Mouse (Mus musculus): ENCODE results near the gene Ak2. TPM values are rescaled to one million over a fixed set of nuclear protein-coding genes. Genes with fewer than 3 reads are reported as not detected.

Gene Ak2
- polyA plus RNA-seq, 1 experiment from 2014 or later, result 139 TPM

DNA sequence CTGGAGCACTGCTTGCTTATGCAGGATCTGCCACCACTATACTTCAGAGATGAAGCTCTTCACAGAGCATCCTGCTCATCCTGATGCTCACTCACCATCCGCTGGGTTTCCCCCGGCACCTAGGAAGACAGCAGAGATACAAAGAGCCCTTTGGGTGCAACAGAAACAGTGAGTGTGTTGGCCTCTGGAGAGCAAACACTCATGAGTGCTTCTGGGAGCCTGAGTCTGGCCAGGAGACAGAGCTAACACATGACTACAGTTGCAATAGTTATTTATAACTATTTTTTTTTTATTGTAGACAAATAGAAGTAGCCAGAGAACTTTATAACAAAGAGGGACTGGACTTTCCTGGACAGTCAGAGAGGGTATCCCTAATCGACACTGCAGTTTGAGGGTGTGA lies 29.7 kb downstream of the Ak2 start:
- Histone ChIP-seq H3K4me3 (ENCODE audit: low read depth, low read length) (no peak overlapping the region), H3K36me3 (ENCODE audit: control insufficient read depth, insufficient read depth, low read length) (no peaks in the 10 kb centered on the region), H3K27ac (ENCODE audit: low read depth, low read length) (no peak overlapping the region), H3K27me3 (ENCODE audit: control insufficient read depth, insufficient read depth, low read length) (no peaks in the 10 kb centered on the region), H3K4me1 (ENCODE audit: control insufficient read depth, insufficient read depth, low read length) (peaks cover 14% of the 10 kb centered on the region), H3K9me3 (replicated peaks; ENCODE audit: control insufficient read depth, low read length) (no peaks in the 10 kb centered on the region), H3K9ac (ENCODE audit: low read depth, low read length) (no peak overlapping the region), H3K4me2 (no peak overlapping the region)
- WGBS (ENCODE audit: insufficient replicate concordance), result 90% methylated on average over 3 of the region's 3 CpGs
- no peak for ATAC-seq (replicated peaks; ENCODE audit: insufficient number of reproducible peaks, low FRiP score, low TSS enrichment)

DNA sequence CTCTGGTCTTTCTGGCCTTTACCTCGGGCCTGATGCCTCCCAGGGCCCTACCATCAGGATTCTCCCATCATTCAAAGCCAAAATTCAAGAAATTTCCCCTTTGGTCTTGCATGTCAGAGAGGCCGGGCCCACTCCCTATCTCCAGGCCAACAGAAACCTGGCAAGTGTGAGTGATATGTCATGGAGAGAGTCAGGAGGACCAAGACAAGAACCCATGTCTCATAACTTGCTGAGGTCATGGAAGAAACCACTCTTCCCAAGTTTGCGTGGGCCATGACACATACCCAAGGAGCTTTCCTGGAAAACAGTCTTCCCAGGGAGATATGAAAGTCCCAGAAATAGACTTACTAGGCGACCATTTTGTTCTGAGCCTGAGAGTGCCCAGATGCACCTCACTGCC lies 30.1 kb downstream of the Ak2 start:
- Histone ChIP-seq H3K9ac (ENCODE audit: low read depth, low read length) (no peak overlapping the region), H3K36me3 (ENCODE audit: control insufficient read depth, insufficient read depth, low read length) (no peaks in the 10 kb centered on the region), H3K4me1 (ENCODE audit: control insufficient read depth, insufficient read depth, low read length) (peaks cover 13% of the 10 kb centered on the region), H3K27ac (ENCODE audit: low read depth, low read length) (no peak overlapping the region), H3K27me3 (ENCODE audit: control insufficient read depth, insufficient read depth, low read length) (no peaks in the 10 kb centered on the region), H3K9me3 (replicated peaks; ENCODE audit: control insufficient read depth, low read length) (no peaks in the 10 kb centered on the region), H3K4me2 (no peak overlapping the region), H3K4me3 (ENCODE audit: low read depth, low read length) (no peak overlapping the region)
- no peak for ATAC-seq (replicated peaks; ENCODE audit: insufficient number of reproducible peaks, low FRiP score, low TSS enrichment)
- 67% methylated on average over 4 of the region's 4 CpGs for WGBS (ENCODE audit: insufficient replicate concordance)

- WGBS (ENCODE audit: insufficient replicate concordance), result 83% methylated on average over 6 of the region's 6 CpGs
- no peak overlapping the region for H3K27ac ChIP-seq (ENCODE audit: low read depth, low read length)
- H3K4me1 ChIP-seq (ENCODE audit: control insufficient read depth, insufficient read depth, low read length), result peaks cover 9% of the 10 kb centered on the region
- no peak overlapping the region for H3K4me2 ChIP-seq
- H3K4me3 ChIP-seq (ENCODE audit: low read depth, low read length), result no peak overlapping the region
- H3K27me3 ChIP-seq (ENCODE audit: control insufficient read depth, insufficient read depth, low read length), result no peaks in the 10 kb centered on the region
- ATAC-seq (replicated peaks; ENCODE audit: insufficient number of reproducible peaks, low FRiP score, low TSS enrichment), result no peak
- no peak overlapping the region for H3K9ac ChIP-seq (ENCODE audit: low read depth, low read length)
- no peaks in the 10 kb centered on the region for H3K9me3 ChIP-seq (replicated peaks; ENCODE audit: control insufficient read depth, low read length)
- no peaks in the 10 kb centered on the region for H3K36me3 ChIP-seq (ENCODE audit: control insufficient read depth, insufficient read depth, low read length)
Observed at GRCm38 (mm10) chr4:129023884-129024283, 32.1 kb downstream of the Ak2 start.

- no peak overlapping the region for H3K4me2 ChIP-seq
- no peaks in the 10 kb centered on the region for H3K36me3 ChIP-seq (ENCODE audit: control insufficient read depth, insufficient read depth, low read length)
- WGBS (ENCODE audit: insufficient replicate concordance), result 25% methylated on average over 6 of the region's 6 CpGs
- no peak overlapping the region for H3K4me3 ChIP-seq (ENCODE audit: low read depth, low read length)
- H3K4me1 ChIP-seq (ENCODE audit: control insufficient read depth, insufficient read depth, low read length), result peaks cover 9% of the 10 kb centered on the region
- H3K27ac ChIP-seq (ENCODE audit: low read depth, low read length), result peak overlapping the region; percentile 57; the same call in 1 of the 2 replicates
- ATAC-seq (replicated peaks; ENCODE audit: insufficient number of reproducible peaks, low FRiP score, low TSS enrichment), result peak; percentile 55; the same call in 1 of the 2 replicates
- H3K9ac ChIP-seq (ENCODE audit: low read depth, low read length), result peak overlapping the region; percentile 34; the same call in 1 of the 2 replicates
- H3K9me3 ChIP-seq (replicated peaks; ENCODE audit: control insufficient read depth, low read length), result no peaks in the 10 kb centered on the region
- no peaks in the 10 kb centered on the region for H3K27me3 ChIP-seq (ENCODE audit: control insufficient read depth, insufficient read depth, low read length)
Observed at GRCm38 (mm10) chr4:129024775-129025174, 33.0 kb downstream of the Ak2 start.

DNA sequence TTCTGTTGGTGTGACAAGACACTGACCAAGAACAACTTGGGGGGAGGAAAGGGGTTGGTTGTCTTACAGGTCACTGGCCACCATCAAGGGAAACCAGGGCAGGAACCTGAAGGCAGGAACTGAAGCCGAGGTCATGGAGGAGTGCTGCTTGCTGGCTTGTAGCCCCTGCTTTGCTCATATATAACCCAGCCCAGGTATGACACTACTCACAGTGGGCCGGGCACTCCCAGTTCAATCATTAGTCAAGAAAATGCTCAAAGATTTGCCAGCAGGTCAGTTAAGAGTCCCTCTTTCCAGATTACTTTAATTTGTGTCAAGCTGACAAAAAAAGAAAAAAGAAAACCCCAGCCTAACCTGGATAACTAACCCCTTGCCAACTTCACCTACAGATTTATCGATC lies 33.9 kb downstream of the Ak2 start:
- no peak for ATAC-seq (replicated peaks; ENCODE audit: insufficient number of reproducible peaks, low FRiP score, low TSS enrichment)
- H3K9me3 ChIP-seq (replicated peaks; ENCODE audit: control insufficient read depth, low read length), result no peaks in the 10 kb centered on the region
- H3K36me3 ChIP-seq (ENCODE audit: control insufficient read depth, insufficient read depth, low read length), result no peaks in the 10 kb centered on the region
- WGBS (ENCODE audit: insufficient replicate concordance), result 89% methylated on average over 3 of the region's 3 CpGs
- H3K27ac ChIP-seq (ENCODE audit: low read depth, low read length), result no peak overlapping the region
- no peak overlapping the region for H3K4me3 ChIP-seq (ENCODE audit: low read depth, low read length)
- H3K4me2 ChIP-seq, result no peak overlapping the region
- H3K4me1 ChIP-seq (ENCODE audit: control insufficient read depth, insufficient read depth, low read length), result peaks cover 8% of the 10 kb centered on the region; the same call in 1 of the 2 replicates
- no peak overlapping the region for H3K9ac ChIP-seq (ENCODE audit: low read depth, low read length)
- no peaks in the 10 kb centered on the region for H3K27me3 ChIP-seq (ENCODE audit: control insufficient read depth, insufficient read depth, low read length)

DNA sequence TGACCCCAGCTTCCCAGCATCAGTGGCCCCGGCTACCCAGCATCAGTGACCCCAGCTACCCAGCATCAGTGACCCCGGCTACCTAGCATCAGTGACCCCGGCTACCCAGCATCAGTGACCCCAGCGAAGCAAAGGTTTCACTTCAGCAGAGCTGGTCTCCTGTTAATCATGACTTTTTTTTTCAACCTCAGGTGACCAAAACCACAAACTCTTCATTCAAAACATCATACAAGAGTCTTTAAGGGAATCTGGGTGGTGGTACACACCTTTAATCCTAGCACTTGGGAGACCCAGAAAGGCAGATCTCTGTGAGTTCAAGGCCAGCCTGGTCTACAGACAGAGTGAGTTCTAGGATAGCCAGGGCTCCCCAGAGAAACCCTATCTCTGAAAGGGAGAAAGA lies 39.0 kb downstream of the Ak2 start:
- no peaks in the 10 kb centered on the region for H3K9me3 ChIP-seq (replicated peaks; ENCODE audit: control insufficient read depth, low read length)
- WGBS (ENCODE audit: insufficient replicate concordance), result 90% methylated on average over 4 of the region's 4 CpGs
- ATAC-seq (replicated peaks; ENCODE audit: insufficient number of reproducible peaks, low FRiP score, low TSS enrichment), result no peak
- H3K27me3 ChIP-seq (ENCODE audit: control insufficient read depth, insufficient read depth, low read length), result no peaks in the 10 kb centered on the region
- H3K4me2 ChIP-seq, result no peak overlapping the region
- H3K9ac ChIP-seq (ENCODE audit: low read depth, low read length), result no peak overlapping the region
- H3K4me1 ChIP-seq (ENCODE audit: control insufficient read depth, insufficient read depth, low read length), result peaks cover 21% of the 10 kb centered on the region
- no peaks in the 10 kb centered on the region for H3K36me3 ChIP-seq (ENCODE audit: control insufficient read depth, insufficient read depth, low read length)
- H3K27ac ChIP-seq (ENCODE audit: low read depth, low read length), result no peak overlapping the region
- H3K4me3 ChIP-seq (ENCODE audit: low read depth, low read length), result no peak overlapping the region

GRCm38 (mm10) chr4:129031408-129031965 lies 39.7 kb downstream of the Ak2 start:
- no peak overlapping the region for H3K9ac ChIP-seq (ENCODE audit: low read depth, low read length)
- no peak overlapping the region for H3K4me3 ChIP-seq (ENCODE audit: low read depth, low read length)
- no peaks in the 10 kb centered on the region for H3K27me3 ChIP-seq (ENCODE audit: control insufficient read depth, insufficient read depth, low read length)
- no peaks in the 10 kb centered on the region for H3K9me3 ChIP-seq (replicated peaks; ENCODE audit: control insufficient read depth, low read length)
- 79% methylated on average over 8 of the region's 8 CpGs for WGBS (ENCODE audit: insufficient replicate concordance)
- no peaks in the 10 kb centered on the region for H3K36me3 ChIP-seq (ENCODE audit: control insufficient read depth, insufficient read depth, low read length)
- H3K4me1 ChIP-seq (ENCODE audit: control insufficient read depth, insufficient read depth, low read length), result peaks cover 21% of the 10 kb centered on the region
- no peak overlapping the region for H3K4me2 ChIP-seq
- no peak for ATAC-seq (replicated peaks; ENCODE audit: insufficient number of reproducible peaks, low FRiP score, low TSS enrichment)
- no peak overlapping the region for H3K27ac ChIP-seq (ENCODE audit: low read depth, low read length)

- no peak overlapping the region for H3K27ac ChIP-seq (ENCODE audit: low read depth, low read length)
- H3K4me2 ChIP-seq, result no peak overlapping the region
- peaks cover 21% of the 10 kb centered on the region for H3K4me1 ChIP-seq (ENCODE audit: control insufficient read depth, insufficient read depth, low read length)
- no peaks in the 10 kb centered on the region for H3K9me3 ChIP-seq (replicated peaks; ENCODE audit: control insufficient read depth, low read length)
- ATAC-seq (replicated peaks; ENCODE audit: insufficient number of reproducible peaks, low FRiP score, low TSS enrichment), result no peak
- no peaks in the 10 kb centered on the region for H3K27me3 ChIP-seq (ENCODE audit: control insufficient read depth, insufficient read depth, low read length)
- WGBS (ENCODE audit: insufficient replicate concordance), result 63% methylated on average over 11 of the region's 11 CpGs
- H3K9ac ChIP-seq (ENCODE audit: low read depth, low read length), result no peak overlapping the region
- no peak overlapping the region for H3K4me3 ChIP-seq (ENCODE audit: low read depth, low read length)
- H3K36me3 ChIP-seq (ENCODE audit: control insufficient read depth, insufficient read depth, low read length), result no peaks in the 10 kb centered on the region
Observed at GRCm38 (mm10) chr4:129032133-129032962, 40.6 kb downstream of the Ak2 start.

All from heart, embryonic 11.5 days (tissue).